In the genomic region with DNA sequence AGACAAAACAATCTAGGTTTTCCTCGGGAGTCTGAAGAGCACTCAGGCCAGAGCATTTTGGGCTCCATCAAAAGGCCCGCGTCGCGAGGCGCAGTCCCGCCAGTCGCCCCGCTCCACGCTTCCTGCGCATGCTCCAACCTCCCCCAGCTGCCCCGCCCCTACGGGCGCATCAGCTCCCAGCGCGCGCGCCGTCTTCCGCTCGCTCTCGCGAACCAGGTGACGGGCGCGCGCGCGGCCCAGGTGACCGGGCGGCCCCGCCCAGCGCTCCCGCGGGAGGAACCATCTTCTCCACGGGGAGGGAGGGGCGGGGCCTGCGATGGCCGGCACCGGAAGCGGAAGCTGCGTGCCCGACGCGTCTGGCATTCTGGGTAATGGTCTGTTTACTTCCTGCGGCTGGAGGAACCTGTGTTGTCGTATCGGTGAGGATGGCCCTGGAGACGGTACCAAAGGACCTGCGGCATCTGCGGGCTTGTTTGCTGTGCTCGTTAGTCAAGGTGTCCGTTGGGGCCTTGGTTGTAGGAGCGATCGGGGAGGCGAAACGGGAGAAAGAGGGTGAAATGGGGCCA, we compare ENCODE assay signal across 8 mouse cellular contexts. TPM values are rescaled to one million over a fixed set of nuclear protein-coding genes. Genes with fewer than 3 reads are reported as not detected.
DNase-seq lines count a peak whose midpoint lies in the region; ATAC-seq and TF ChIP-seq lines count a peak whose summit lies in the region.

Gene Supt4a (plus strand): TSS at position 378 of the 566 bp plus-strand sequence.

- peak; percentile 42 for TF ChIP-seq POLR2A in olfactory bulb, adult 2 months (IDR thresholded peaks at IDR 0.05; ENCODE audit: insufficient read depth, low read depth, low read length)
- TF ChIP-seq POLR2A in thymus, adult 2 months (IDR thresholded peaks at IDR 0.05; ENCODE audit: control insufficient read depth, extremely low read depth, insufficient read depth, low read length, poor library complexity) = peak; percentile 87

- peak within 1 kb of the TSS; percentile 98 for H3K4me2 ChIP-seq in forebrain, embryonic 14.5 days (ENCODE audit: low read length)
- H3K4me2 ChIP-seq in lung, embryonic 14.5 days = peak within 1 kb of the TSS; percentile 90

- peak; percentile 89 for DNase-seq in ES-E14 (ENCODE audit: low read depth, low spot score)
- peak; percentile 97 for DNase-seq in cerebellum, adult 11 months
- DNase-seq in forebrain, embryonic 14.5 days (ENCODE audit: low spot score) = peak; percentile 99
- peak; percentile 96 to 97 for DNase-seq in heart, postnatal 14 days
- DNase-seq in layer of hippocampus, adult 18-20 months (ENCODE audit: low spot score in 2 of 2) = peak; percentile 88 to 94
- peak; percentile 99 for DNase-seq in lung, embryonic 14.5 days
- peak; percentile 97 for DNase-seq in thymus, adult 2 months

- intact Hi-C loops in heart, postnatal 14 days (cut with DNase I) = no loop called here

- in situ Hi-C loops in ES-E14 (cut with MboI; ENCODE audit: low sequenced_read_pairs in 2 of 2, unreplicated experiment in 2 of 2) = no loop called here

- no peaks in the 10 kb centered on the region for H3K27me3 ChIP-seq in forebrain, embryonic 14.5 days (replicated peaks; ENCODE audit: control insufficient read depth, insufficient read depth, low read length)
- no peaks in the 10 kb centered on the region for H3K27me3 ChIP-seq in lung, embryonic 14.5 days (ENCODE audit: insufficient read depth, low read length)
- H3K27me3 ChIP-seq in thymus, adult 2 months (ENCODE audit: control insufficient read depth, insufficient read depth, low read length) = no peaks in the 10 kb centered on the region

- H3K9ac ChIP-seq in ES-E14 (ENCODE audit: insufficient read depth, low read depth, low read length, poor library complexity, severe bottlenecking) = peak within 1 kb of the TSS; percentile 96
- peak within 1 kb of the TSS; percentile 80 for H3K9ac ChIP-seq in forebrain, embryonic 14.5 days (ENCODE audit: low read length)
- H3K9ac ChIP-seq in lung, embryonic 14.5 days = peak within 1 kb of the TSS; percentile 84

- peak; percentile 95 for ATAC-seq in forebrain, embryonic 14.5 days
- peak; percentile 93 for ATAC-seq in lung, embryonic 14.5 days (ENCODE audit: insufficient read depth)

- TF ChIP-seq CTCF in lung, embryonic 14.5 days (IDR thresholded peaks at IDR 0.05; ENCODE audit: low read depth) = no peak
- TF ChIP-seq CTCF in olfactory bulb, adult 2 months (IDR thresholded peaks at IDR 0.05; ENCODE audit: insufficient read depth, low read depth, low read length) = no peak
- TF ChIP-seq CTCF in thymus, adult 2 months (IDR thresholded peaks at IDR 0.05; ENCODE audit: borderline replicate concordance, control insufficient read depth, extremely low read depth, insufficient read depth, low read length, poor library complexity) = peak; percentile 76

- peak within 1 kb of the TSS; percentile 45 for H3K27ac ChIP-seq in ES-E14 (ENCODE audit: insufficient read depth, low read depth, low read length, poor library complexity, severe bottlenecking)
- peak within 1 kb of the TSS; percentile 62 for H3K27ac ChIP-seq in forebrain, embryonic 14.5 days (ENCODE audit: low read depth, low read length)
- H3K27ac ChIP-seq in lung, embryonic 14.5 days (ENCODE audit: low read depth) = peak within 1 kb of the TSS; percentile 96
- H3K27ac ChIP-seq in olfactory bulb, adult 2 months (ENCODE audit: insufficient read depth, low read depth, low read length) = peak within 1 kb of the TSS; percentile 29; the same call in 1 of the 2 replicates
- H3K27ac ChIP-seq in thymus, adult 2 months (ENCODE audit: control insufficient read depth, insufficient read depth, low read length) = peak within 1 kb of the TSS; percentile 86

- H3K4me3 ChIP-seq in ES-E14 (ENCODE audit: insufficient read depth in 1 of 2, low read depth in 1 of 2, low read length in 2 of 2, poor library complexity in 1 of 2, severe bottlenecking in 1 of 2) = peak within 1 kb of the TSS; percentile 88 to 94
- H3K4me3 ChIP-seq in forebrain, embryonic 14.5 days (ENCODE audit: low read depth, low read length) = peak within 1 kb of the TSS; percentile 75
- H3K4me3 ChIP-seq in lung, embryonic 14.5 days (ENCODE audit: low read depth, low read length) = peak within 1 kb of the TSS; percentile 78
- peak within 1 kb of the TSS; percentile 86 for H3K4me3 ChIP-seq in olfactory bulb, adult 2 months (ENCODE audit: insufficient read depth, low read depth, low read length)
- H3K4me3 ChIP-seq in thymus, adult 2 months (ENCODE audit: control insufficient read depth, insufficient read depth, low read length) = peak within 1 kb of the TSS; percentile 70

- no peaks in the 10 kb centered on the region for H3K9me3 ChIP-seq in ES-E14 (ENCODE audit: control insufficient read depth, insufficient read depth, low read depth, low read length)
- no peaks in the 10 kb centered on the region for H3K9me3 ChIP-seq in forebrain, embryonic 14.5 days (replicated peaks; ENCODE audit: control insufficient read depth, low read length)
- H3K9me3 ChIP-seq in lung, embryonic 14.5 days (ENCODE audit: low read depth, low read length) = no peaks in the 10 kb centered on the region

- peaks cover 0 to 3% of the 10 kb centered on the region in 2 experiments; a peak in 1 of 4 replicates for H3K4me1 ChIP-seq in ES-E14 (ENCODE audit: control insufficient read depth in 2 of 2, insufficient read depth in 2 of 2, low read length in 2 of 2, poor library complexity in 1 of 2)
- peaks cover 3% of the 10 kb centered on the region; the same call in 1 of the 2 replicates for H3K4me1 ChIP-seq in forebrain, embryonic 14.5 days (ENCODE audit: control insufficient read depth, insufficient read depth, low read length)
- peaks cover 11% of the 10 kb centered on the region; the same call in 1 of the 2 replicates for H3K4me1 ChIP-seq in lung, embryonic 14.5 days (ENCODE audit: insufficient read depth)
- 0 out of 2 replicates have a peak, but pooled peaks cover 3% of the 10 kb centered on the region for H3K4me1 ChIP-seq in olfactory bulb, adult 2 months (ENCODE audit: control insufficient read depth, insufficient read depth, low read length)
- peaks cover 35% of the 10 kb centered on the region for H3K4me1 ChIP-seq in thymus, adult 2 months (replicated peaks; ENCODE audit: control insufficient read depth, insufficient read depth, low read length)

- H3K36me3 ChIP-seq in ES-E14 (ENCODE audit: control insufficient read depth, insufficient read depth, low read length, poor library complexity, severe bottlenecking) = peaks cover 14% of the 10 kb centered on the region
- H3K36me3 ChIP-seq in forebrain, embryonic 14.5 days (ENCODE audit: control insufficient read depth, insufficient read depth, low read length) = peaks cover 28% of the 10 kb centered on the region
- H3K36me3 ChIP-seq in lung, embryonic 14.5 days (ENCODE audit: insufficient read depth) = peaks cover 32% of the 10 kb centered on the region
- peaks cover 14% of the 10 kb centered on the region for H3K36me3 ChIP-seq in thymus, adult 2 months (ENCODE audit: control insufficient read depth, insufficient read depth, low read length)

- WGBS in forebrain, embryonic 14.5 days = 0% methylated on average over 53 of the region's 57 CpGs
- under 1% methylated on average over 56 of the region's 57 CpGs for WGBS in lung, embryonic 14.5 days
- under 1% methylated on average over 57 of the region's 57 CpGs for WGBS in olfactory bulb, adult 2 months
- WGBS in thymus, adult 2 months = under 1% methylated on average over 57 of the region's 57 CpGs

TF ChIP-seq in ES-E14, 5 proteins besides CTCF, POLR2A, EP300 and RAD21:
- TF ChIP-seq HCFC1 (IDR thresholded peaks at IDR 0.05; ENCODE audit: borderline replicate concordance, insufficient read depth, low read length) (peak; percentile 80), ZNF384 (IDR thresholded peaks at IDR 0.05; ENCODE audit: low read depth, low read length) (no peak)

RNA-seq across cellular contexts. Expression of gene Supt4a, which starts in this region (rescaled TPM):
- 178 and 220 TPM in 2 replicates for total RNA-seq in ES-E14 (2012; rRNA removed)
- polyA plus RNA-seq in forebrain, embryonic 14.5 days (2014; fragmentation: Nextera tagmentation; extraction: Ambion mirVana) = 160 and 203 TPM in 2 replicates
- 10 to 100 TPM; 47.8 to 51.1 TPM for total RNA-seq in heart, postnatal 14 days (2021)
- 10 to 100 TPM; 75.6 to 77.3 TPM for total RNA-seq in layer of hippocampus, adult 18-20 months (2021)
- 145 and 146 TPM in 2 replicates for polyA plus RNA-seq in lung, embryonic 14.5 days (2014; fragmentation: Nextera tagmentation; extraction: Ambion mirVana)
- polyA plus RNA-seq in olfactory bulb, adult 2 months (2012; ENCODE audit: insufficient read depth, insufficient read length, low replicate concordance, missing spikeins) = not detected in 2 replicates
- polyA plus RNA-seq in thymus, adult 2 months (2012; rRNA removed) = 172 and 215 TPM in 2 replicates

Comparison
In these comparisons a context has a peak if more than half of its experiments do, and no peak if none do; other contexts are left out.
1. Peak in every context shown above with its lines: DNase-seq, ATAC-seq, H3K4me3 ChIP-seq and H3K27ac ChIP-seq.
2. RNA of gene Supt4a (polyA plus RNA-seq): 172 to 215 TPM in thymus, adult 2 months, 160 to 203 TPM in forebrain, embryonic 14.5 days and 145 to 146 TPM in lung, embryonic 14.5 days; not detected in olfactory bulb, adult 2 months; every median in the first group is over 100 times any median in the second.
3. H3K27ac ChIP-seq: peak in every context shown above with its lines; median percentile 96 in lung, embryonic 14.5 days; 86 in thymus, adult 2 months; 62 in forebrain, embryonic 14.5 days; 45 in ES-E14; 29 in olfactory bulb, adult 2 months.